Comparison of ENCODE assay signal across 26 mouse cellular contexts in genomic region chr13:114061234-114061633, GRCm38 (mm10).
"Had no signal": no experiment of that assay in that cellular context is flagged by ENCODE, and none has a peak within 500 bp of the region (broad histone marks: within the 10 kb centered on the region; RNA-seq: fewer than 3 reads in every experiment).

No protein-coding gene starts in this region.

- ATAC-seq: hindbrain, postnatal 0 days; intestine, embryonic 16.5 days had no signal

- H3K27ac ChIP-seq: heart, adult 2 months; heart, embryonic 13.5 days; heart, embryonic 15.5 days; hindbrain, embryonic 13.5 days; hindbrain, embryonic 15.5 days; hindbrain, postnatal 0 days; kidney, embryonic 15.5 days; kidney, postnatal 0 days; limb, embryonic 13.5 days; limb, embryonic 15.5 days; liver, embryonic 13.5 days; liver, embryonic 15.5 days had no signal

- DNase-seq: gastrocnemius, postnatal 14 days; gastrocnemius, postnatal 36 days; heart, adult 11 months; heart, adult 2 months; heart, postnatal 14 days; heart, postnatal 36 days; kidney, adult 11 months; kidney, adult 2 months; kidney, adult 9 months; kidney, postnatal 14 days; kidney, postnatal 36 days; layer of hippocampus, adult 9-11 months; layer of hippocampus, postnatal 36 days; left cerebral cortex, postnatal 4 days; liver, embryonic 13.5 days had no signal

- H3K4me1 ChIP-seq: heart, embryonic 15.5 days; hindbrain, embryonic 15.5 days; kidney, embryonic 15.5 days; limb, embryonic 13.5 days; limb, embryonic 15.5 days; liver, embryonic 15.5 days had no signal

- H3K4me3 ChIP-seq: heart, adult 2 months; heart, embryonic 13.5 days; heart, embryonic 15.5 days; hindbrain, embryonic 13.5 days; hindbrain, embryonic 15.5 days; kidney, embryonic 15.5 days; limb, embryonic 13.5 days; limb, embryonic 15.5 days; liver, embryonic 13.5 days; liver, embryonic 15.5 days had no signal
